Comparison of ENCODE assay signal across 10 mouse cellular contexts in the genomic region with DNA sequence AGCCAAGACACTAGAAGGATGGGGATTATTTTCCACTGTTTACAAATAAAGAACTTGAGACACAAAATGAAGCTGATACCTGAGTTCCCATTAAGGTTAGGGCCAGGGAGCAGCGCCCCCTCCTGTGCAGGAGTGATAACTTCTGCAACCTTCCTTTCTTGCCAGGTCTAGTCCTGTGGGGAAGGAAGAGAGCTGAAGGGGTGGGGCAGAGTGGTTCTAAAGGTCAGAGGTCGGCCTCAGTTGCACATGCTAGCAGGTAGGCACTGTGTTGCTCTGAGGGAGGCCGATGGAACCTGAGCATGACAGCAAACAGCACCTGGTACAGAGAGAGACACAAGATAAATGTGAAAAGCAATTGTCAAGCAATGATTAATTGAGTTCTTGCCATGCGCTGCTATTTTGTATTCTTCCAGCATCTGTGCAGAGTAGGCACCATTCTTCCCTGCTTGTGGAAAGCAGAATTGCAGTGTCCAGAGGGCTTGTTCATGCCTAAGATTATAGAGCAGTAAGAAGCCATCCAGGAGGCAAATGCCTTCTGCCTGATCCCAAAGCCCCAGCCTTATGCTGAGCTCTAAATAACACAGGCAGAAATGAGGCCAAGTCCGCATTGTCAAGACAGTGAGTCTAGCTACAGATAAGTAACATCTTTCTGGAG.
DNase-seq lines count a peak whose midpoint lies in the region; ATAC-seq and TF ChIP-seq lines count a peak whose summit lies in the region.
"Had no signal": no experiment of that assay in that cellular context is flagged by ENCODE, and none has a peak within 500 bp of the region (broad histone marks: within the 10 kb centered on the region; RNA-seq: fewer than 3 reads in every experiment).

No protein-coding gene starts in this region.

- in situ Hi-C loops in ES-E14 (cut with MboI; ENCODE audit: low sequenced_read_pairs in 2 of 2, unreplicated experiment in 2 of 2): loop anchor here in 1 of 2 experiments (10.0 kb wide), 1 partner anchor 131 kb away; no protein-coding TSS in a partner anchor

- intact Hi-C loops in left cerebral cortex, postnatal 4 days (cut with DNase I): no loop called here

- peak; percentile 10 for DNase-seq in left cerebral cortex, postnatal 4 days
- DNase-seq in left cerebral cortex, adult 11 months (ENCODE audit: low spot score): no peak
- peak; percentile 11 for DNase-seq in ES-E14 (ENCODE audit: low read depth, low spot score)
- DNase-seq in adrenal gland, postnatal 25 days: peak; percentile 37
- DNase-seq in liver, postnatal 0 days: no peak
- no peak for DNase-seq in right cerebral cortex, postnatal 14 days
- DNase-seq in frontal cortex, postnatal 14 days (ENCODE audit: low spot score in 2 of 2): no peak

- 46% methylated on average over 5 of the region's 5 CpGs for WGBS in liver, postnatal 0 days (ENCODE audit: insufficient replicate concordance)

- H3K4me2 ChIP-seq in liver, postnatal 0 days (ENCODE audit: low read depth, low read length): no peak overlapping the region
- H3K4me2 ChIP-seq: limb, embryonic 15.5 days; stomach, embryonic 15.5 days had no signal

- no peaks in the 10 kb centered on the region for H3K4me1 ChIP-seq in ES-E14 (ENCODE audit: control insufficient read depth in 2 of 2, insufficient read depth in 2 of 2, low read length in 2 of 2, poor library complexity in 1 of 2)
- H3K4me1 ChIP-seq in liver, postnatal 0 days (ENCODE audit: insufficient read depth): no peaks in the 10 kb centered on the region
- H3K4me1 ChIP-seq: limb, embryonic 15.5 days; stomach, embryonic 15.5 days had no signal

- no peak overlapping the region for H3K4me3 ChIP-seq in ES-E14 (ENCODE audit: insufficient read depth in 1 of 2, low read depth in 1 of 2, low read length in 2 of 2, poor library complexity in 1 of 2, severe bottlenecking in 1 of 2)
- H3K4me3 ChIP-seq in liver, postnatal 0 days (ENCODE audit: low read depth, low read length): no peak overlapping the region
- H3K4me3 ChIP-seq: limb, embryonic 15.5 days; stomach, embryonic 15.5 days had no signal

- H3K9me3 ChIP-seq in ES-E14 (ENCODE audit: control insufficient read depth, insufficient read depth, low read depth, low read length): no peaks in the 10 kb centered on the region
- no peaks in the 10 kb centered on the region for H3K9me3 ChIP-seq in liver, postnatal 0 days (ENCODE audit: low read length)
- H3K9me3 ChIP-seq: limb, embryonic 15.5 days; stomach, embryonic 15.5 days had no signal

- no peaks in the 10 kb centered on the region for H3K36me3 ChIP-seq in ES-E14 (ENCODE audit: control insufficient read depth, insufficient read depth, low read length, poor library complexity, severe bottlenecking)
- H3K36me3 ChIP-seq in liver, postnatal 0 days (replicated peaks; ENCODE audit: insufficient read depth, low read length): no peaks in the 10 kb centered on the region
- H3K36me3 ChIP-seq: limb, embryonic 15.5 days; stomach, embryonic 15.5 days had no signal

- no peak overlapping the region; the same call in 1 of the 2 replicates for H3K9ac ChIP-seq in ES-E14 (ENCODE audit: insufficient read depth, low read depth, low read length, poor library complexity, severe bottlenecking)
- H3K9ac ChIP-seq in liver, postnatal 0 days (replicated peaks): no peak overlapping the region
- H3K9ac ChIP-seq: limb, embryonic 15.5 days; stomach, embryonic 15.5 days had no signal

- TF ChIP-seq EP300 in liver, postnatal 0 days (IDR thresholded peaks at IDR 0.05; ENCODE audit: low read depth): no peak

- peak; percentile 47 for TF ChIP-seq CTCF in liver, postnatal 0 days (IDR thresholded peaks at IDR 0.05; ENCODE audit: low read depth)

- H3K27ac ChIP-seq in ES-E14 (ENCODE audit: insufficient read depth, low read depth, low read length, poor library complexity, severe bottlenecking): no peak overlapping the region
- no peak overlapping the region for H3K27ac ChIP-seq in liver, postnatal 0 days (ENCODE audit: low read depth)
- H3K27ac ChIP-seq: limb, embryonic 15.5 days; stomach, embryonic 15.5 days had no signal

- no peaks in the 10 kb centered on the region for H3K27me3 ChIP-seq in liver, postnatal 0 days (ENCODE audit: insufficient read depth, low read length)
- H3K27me3 ChIP-seq: limb, embryonic 15.5 days; stomach, embryonic 15.5 days had no signal

- no peak for ATAC-seq in liver, postnatal 0 days
- no peak for ATAC-seq in erythroblast, adult 5-6 weeks (replicated peaks; ENCODE audit: low FRiP score, poor library complexity, severe bottlenecking)

TF ChIP-seq in ES-E14, 5 proteins besides CTCF, POLR2A, EP300 and RAD21:
- TF ChIP-seq MAFK (IDR thresholded peaks at IDR 0.05; ENCODE audit: insufficient read depth, low read depth, low read length) (no peak), ZNF384 (IDR thresholded peaks at IDR 0.05; ENCODE audit: low read depth, low read length) (no peak), CHD2 (IDR thresholded peaks at IDR 0.05; ENCODE audit: low read depth, low read length) (no peak), HCFC1 (IDR thresholded peaks at IDR 0.05; ENCODE audit: borderline replicate concordance, insufficient read depth, low read length) (no peak), ZC3H11A (IDR thresholded peaks at IDR 0.05; ENCODE audit: borderline replicate concordance, low read depth, low read length) (no peak)

Comparison
In these comparisons a context has a peak if more than half of its experiments do, and no peak if none do; other contexts are left out.
1. DNase-seq: peak in left cerebral cortex, postnatal 4 days (single experiment), ES-E14 (single experiment) and adrenal gland, postnatal 25 days (single experiment); none in left cerebral cortex, adult 11 months (single experiment), liver, postnatal 0 days (single experiment), right cerebral cortex, postnatal 14 days (single experiment) and frontal cortex, postnatal 14 days (0 of 2).